In the genomic region with DNA sequence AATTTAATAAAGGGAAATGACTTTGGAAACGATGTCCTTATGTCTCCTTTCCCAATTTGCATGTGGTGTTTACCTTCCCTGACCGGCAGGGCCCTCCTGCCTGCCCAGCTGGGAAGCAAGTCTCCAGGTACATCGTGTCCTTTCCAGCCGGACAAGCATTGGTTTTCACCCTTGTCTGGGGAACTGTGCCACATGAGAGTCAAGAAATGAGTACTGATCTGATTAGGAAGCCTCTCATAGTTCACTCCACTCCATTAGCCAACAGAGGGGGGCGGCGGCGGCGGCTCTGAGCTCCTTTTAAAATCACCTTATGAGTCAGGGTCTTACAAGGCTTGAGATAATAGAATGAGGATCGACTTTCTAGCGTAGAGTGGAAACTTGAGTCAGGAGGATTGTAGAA, we compare ENCODE assay signal across 8 mouse cellular contexts. TPM values are rescaled to one million over a fixed set of nuclear protein-coding genes. Genes with fewer than 3 reads are reported as not detected.
DNase-seq lines count a peak whose midpoint lies in the region; ATAC-seq lines count a peak whose summit lies in the region.

No protein-coding gene starts in this region.

- 48% methylated on average over 10 of the region's 10 CpGs for WGBS in kidney, embryonic 15.5 days
- 59% methylated on average over 10 of the region's 10 CpGs for WGBS in forebrain, embryonic 10.5 days
- 59% methylated on average over 10 of the region's 10 CpGs for WGBS in limb, embryonic 12.5 days
- 67% methylated on average over 10 of the region's 10 CpGs for WGBS in neural tube, embryonic 12.5 days

- no peaks in the 10 kb centered on the region for H3K27me3 ChIP-seq in kidney, embryonic 15.5 days
- H3K27me3 ChIP-seq in forebrain, embryonic 10.5 days (ENCODE audit: poor library complexity, severe bottlenecking) = no peaks in the 10 kb centered on the region
- no peaks in the 10 kb centered on the region for H3K27me3 ChIP-seq in limb, embryonic 12.5 days
- H3K27me3 ChIP-seq in neural tube, embryonic 12.5 days (replicated peaks) = no peaks in the 10 kb centered on the region

- peak overlapping the region; percentile 96 for H3K27ac ChIP-seq in kidney, embryonic 15.5 days
- peak overlapping the region; percentile 94 for H3K27ac ChIP-seq in forebrain, embryonic 10.5 days
- H3K27ac ChIP-seq in limb, embryonic 12.5 days = peak overlapping the region; percentile 93; the same call in 1 of the 2 replicates
- H3K27ac ChIP-seq in neural tube, embryonic 12.5 days = no peak overlapping the region

- DNase-seq in kidney, postnatal 10 days = no peak
- no peak for DNase-seq in forebrain, embryonic 10.5 days (ENCODE audit: extremely low spot score, low spot score)
- DNase-seq in frontal cortex, postnatal 36 days (ENCODE audit: low spot score in 2 of 2) = no peak
- no peak for DNase-seq in right cerebral cortex, postnatal 36 days (ENCODE audit: low spot score in 2 of 2)
- no peak for DNase-seq in gastrocnemius, adult 8-10 months (ENCODE audit: low spot score in 2 of 2)

- H3K9ac ChIP-seq in kidney, embryonic 15.5 days = peak overlapping the region; percentile 62
- H3K9ac ChIP-seq in limb, embryonic 12.5 days (replicated peaks) = peak overlapping the region; percentile 47; the same call in 1 of the 2 replicates
- peak overlapping the region; percentile 38; the same call in 1 of the 2 replicates for H3K9ac ChIP-seq in neural tube, embryonic 12.5 days

- no peak for ATAC-seq in kidney, embryonic 15.5 days (replicated peaks; ENCODE audit: low FRiP score)
- no peak for ATAC-seq in limb, embryonic 12.5 days (ENCODE audit: insufficient number of reproducible peaks, insufficient read depth, low FRiP score, low TSS enrichment, low read depth)
- no peak for ATAC-seq in neural tube, embryonic 12.5 days (ENCODE audit: low FRiP score, low read depth)

- peak overlapping the region; percentile 80 for H3K4me2 ChIP-seq in kidney, embryonic 15.5 days
- peak overlapping the region; percentile 59 for H3K4me2 ChIP-seq in limb, embryonic 12.5 days
- H3K4me2 ChIP-seq in neural tube, embryonic 12.5 days (replicated peaks) = peak overlapping the region; percentile 73

- no peaks in the 10 kb centered on the region for H3K9me3 ChIP-seq in kidney, embryonic 15.5 days (replicated peaks)
- no peaks in the 10 kb centered on the region for H3K9me3 ChIP-seq in forebrain, embryonic 10.5 days
- no peaks in the 10 kb centered on the region for H3K9me3 ChIP-seq in limb, embryonic 12.5 days
- H3K9me3 ChIP-seq in neural tube, embryonic 12.5 days = no peaks in the 10 kb centered on the region

- peaks cover 50% of the 10 kb centered on the region for H3K4me1 ChIP-seq in kidney, embryonic 15.5 days
- peaks cover 51% of the 10 kb centered on the region for H3K4me1 ChIP-seq in forebrain, embryonic 10.5 days
- H3K4me1 ChIP-seq in limb, embryonic 12.5 days (replicated peaks) = peaks cover 36% of the 10 kb centered on the region
- peaks cover 33% of the 10 kb centered on the region for H3K4me1 ChIP-seq in neural tube, embryonic 12.5 days

- peak overlapping the region; percentile 77 for H3K4me3 ChIP-seq in kidney, embryonic 15.5 days (replicated peaks)
- peak overlapping the region; percentile 89 for H3K4me3 ChIP-seq in forebrain, embryonic 10.5 days
- peak overlapping the region; percentile 64 for H3K4me3 ChIP-seq in limb, embryonic 12.5 days (replicated peaks)
- peak overlapping the region; percentile 71; the same call in 1 of the 2 replicates for H3K4me3 ChIP-seq in neural tube, embryonic 12.5 days

- peaks cover 53% of the 10 kb centered on the region for H3K36me3 ChIP-seq in kidney, embryonic 15.5 days
- H3K36me3 ChIP-seq in forebrain, embryonic 10.5 days (replicated peaks) = peaks cover 61% of the 10 kb centered on the region
- H3K36me3 ChIP-seq in limb, embryonic 12.5 days = peaks cover 59% of the 10 kb centered on the region
- H3K36me3 ChIP-seq in neural tube, embryonic 12.5 days = peaks cover 55% of the 10 kb centered on the region

RNA-seq across cellular contexts. Expression of a gene that starts 0.7 kb away (rescaled TPM):
- polyA plus RNA-seq in kidney, embryonic 15.5 days (2015; fragmentation: Nextera tagmentation; extraction: Ambion mirVana) = 29.2 and 39.2 TPM in 2 replicates
- polyA plus RNA-seq in forebrain, embryonic 10.5 days (2016; fragmentation: Nextera tagmentation; extraction: Ambion mirVana) = 26.6 and 36.1 TPM in 2 replicates
- 30.7 and 36.2 TPM in 2 replicates for polyA plus RNA-seq in limb, embryonic 12.5 days (2016; fragmentation: Nextera tagmentation; extraction: Ambion mirVana)
- 30.1 and 32.2 TPM in 2 replicates for polyA plus RNA-seq in neural tube, embryonic 12.5 days (2016; fragmentation: Nextera tagmentation; extraction: Ambion mirVana)
- 10 to 100 TPM; 17.9 to 27.1 (median 23.5) TPM for total RNA-seq in gastrocnemius, adult 8-10 months (2022)

RNA-seq across cellular contexts. Expression of a gene that starts 9.8 kb away (rescaled TPM):
- polyA plus RNA-seq in kidney, embryonic 15.5 days (2015; fragmentation: Nextera tagmentation; extraction: Ambion mirVana) = 0.90 and 1.3 TPM in 2 replicates
- 2.7 and 3.6 TPM in 2 replicates for polyA plus RNA-seq in forebrain, embryonic 10.5 days (2016; fragmentation: Nextera tagmentation; extraction: Ambion mirVana)
- polyA plus RNA-seq in limb, embryonic 12.5 days (2016; fragmentation: Nextera tagmentation; extraction: Ambion mirVana) = 1.4 and 2.2 TPM in 2 replicates
- 40.0 and 51.0 TPM in 2 replicates for polyA plus RNA-seq in neural tube, embryonic 12.5 days (2016; fragmentation: Nextera tagmentation; extraction: Ambion mirVana)
- total RNA-seq in gastrocnemius, adult 8-10 months (2022) = under 1 TPM; 0.44 to 0.72 (median 0.63) TPM

RNA-seq across cellular contexts. Expression of a gene that starts 10.0 kb away (rescaled TPM):
- 299 and 307 TPM in 2 replicates for polyA plus RNA-seq in kidney, embryonic 15.5 days (2015; fragmentation: Nextera tagmentation; extraction: Ambion mirVana)
- 433 and 446 TPM in 2 replicates for polyA plus RNA-seq in forebrain, embryonic 10.5 days (2016; fragmentation: Nextera tagmentation; extraction: Ambion mirVana)
- polyA plus RNA-seq in limb, embryonic 12.5 days (2016; fragmentation: Nextera tagmentation; extraction: Ambion mirVana) = 330 and 336 TPM in 2 replicates
- polyA plus RNA-seq in neural tube, embryonic 12.5 days (2016; fragmentation: Nextera tagmentation; extraction: Ambion mirVana) = 237 and 239 TPM in 2 replicates
- total RNA-seq in gastrocnemius, adult 8-10 months (2022) = 10 to 100 TPM; 20.2 to 27.0 (median 23.5) TPM

RNA-seq across cellular contexts. Expression of a gene that starts 59.1 kb away (rescaled TPM):
- polyA plus RNA-seq in kidney, embryonic 15.5 days (2015; fragmentation: Nextera tagmentation; extraction: Ambion mirVana) = not detected in 2 replicates
- not detected in 2 replicates for polyA plus RNA-seq in forebrain, embryonic 10.5 days (2016; fragmentation: Nextera tagmentation; extraction: Ambion mirVana)
- polyA plus RNA-seq in limb, embryonic 12.5 days (2016; fragmentation: Nextera tagmentation; extraction: Ambion mirVana) = not detected in 2 replicates
- 0.46 TPM in 1 of 2 replicates, not detected in the other for polyA plus RNA-seq in neural tube, embryonic 12.5 days (2016; fragmentation: Nextera tagmentation; extraction: Ambion mirVana)
- not detected for total RNA-seq in gastrocnemius, adult 8-10 months (2022)
